In genomic region chr6:119396309-119396634, GRCm38 (mm10) we compare ENCODE assay signal across 8 mouse cellular contexts. TPM values are rescaled to one million over a fixed set of nuclear protein-coding genes. Genes with fewer than 3 reads are reported as not detected.
DNase-seq lines count a peak whose midpoint lies in the region; ATAC-seq and TF ChIP-seq lines count a peak whose summit lies in the region.

No protein-coding gene starts in this region.

- no peak for ATAC-seq in heart, embryonic 11.5 days (replicated peaks; ENCODE audit: insufficient number of reproducible peaks, low FRiP score, low TSS enrichment)
- ATAC-seq in liver, postnatal 0 days = peak; percentile 88

- no peaks in the 10 kb centered on the region for H3K9me3 ChIP-seq in heart, embryonic 11.5 days (replicated peaks; ENCODE audit: control insufficient read depth, low read length)
- H3K9me3 ChIP-seq in liver, postnatal 0 days (ENCODE audit: low read length) = no peaks in the 10 kb centered on the region
- no peaks in the 10 kb centered on the region for H3K9me3 ChIP-seq in forebrain, embryonic 10.5 days

- no peak overlapping the region for H3K4me3 ChIP-seq in heart, embryonic 11.5 days (ENCODE audit: low read depth, low read length)
- H3K4me3 ChIP-seq in liver, postnatal 0 days (ENCODE audit: low read depth, low read length) = no peak overlapping the region
- no peak overlapping the region for H3K4me3 ChIP-seq in forebrain, embryonic 10.5 days

- no peak for TF ChIP-seq CTCF in liver, postnatal 0 days (IDR thresholded peaks at IDR 0.05; ENCODE audit: low read depth)

- H3K4me2 ChIP-seq in heart, embryonic 11.5 days = no peak overlapping the region
- peak overlapping the region; percentile 42 for H3K4me2 ChIP-seq in liver, postnatal 0 days (ENCODE audit: low read depth, low read length)

- H3K4me1 ChIP-seq in heart, embryonic 11.5 days (ENCODE audit: control insufficient read depth, insufficient read depth, low read length) = peaks cover 4% of the 10 kb centered on the region
- peaks cover 30% of the 10 kb centered on the region for H3K4me1 ChIP-seq in liver, postnatal 0 days (ENCODE audit: insufficient read depth)
- no peaks in the 10 kb centered on the region for H3K4me1 ChIP-seq in forebrain, embryonic 10.5 days

- TF ChIP-seq EP300 in liver, postnatal 0 days (IDR thresholded peaks at IDR 0.05; ENCODE audit: low read depth) = 0 out of 2 replicates have a peak, but pooled peaks have one; percentile 10

- H3K27me3 ChIP-seq in heart, embryonic 11.5 days (ENCODE audit: control insufficient read depth, insufficient read depth, low read length) = no peaks in the 10 kb centered on the region
- no peaks in the 10 kb centered on the region for H3K27me3 ChIP-seq in liver, postnatal 0 days (ENCODE audit: insufficient read depth, low read length)
- no peaks in the 10 kb centered on the region for H3K27me3 ChIP-seq in forebrain, embryonic 10.5 days (ENCODE audit: poor library complexity, severe bottlenecking)

- no peak overlapping the region for H3K9ac ChIP-seq in heart, embryonic 11.5 days (ENCODE audit: low read depth, low read length)
- 0 out of 2 replicates have a peak overlapping the region, but pooled peaks have one; percentile 4 for H3K9ac ChIP-seq in liver, postnatal 0 days (replicated peaks)

- 41% methylated on average over 5 of the region's 5 CpGs for WGBS in heart, embryonic 11.5 days (ENCODE audit: insufficient replicate concordance)
- 16% methylated on average over 5 of the region's 5 CpGs for WGBS in liver, postnatal 0 days (ENCODE audit: insufficient replicate concordance)
- WGBS in forebrain, embryonic 10.5 days = 89% methylated on average over 5 of the region's 5 CpGs

- H3K36me3 ChIP-seq in heart, embryonic 11.5 days (ENCODE audit: control insufficient read depth, insufficient read depth, low read length) = no peaks in the 10 kb centered on the region
- H3K36me3 ChIP-seq in liver, postnatal 0 days (replicated peaks; ENCODE audit: insufficient read depth, low read length) = no peaks in the 10 kb centered on the region; the same call in 1 of the 2 replicates
- no peaks in the 10 kb centered on the region for H3K36me3 ChIP-seq in forebrain, embryonic 10.5 days (replicated peaks)

- no peak overlapping the region for H3K27ac ChIP-seq in heart, embryonic 11.5 days (ENCODE audit: low read depth, low read length)
- H3K27ac ChIP-seq in liver, postnatal 0 days (ENCODE audit: low read depth) = peak overlapping the region; percentile 73
- H3K27ac ChIP-seq in forebrain, embryonic 10.5 days = no peak overlapping the region

- intact Hi-C loops in heart, postnatal 10 days (cut with DNase I) = no loop called here

- DNase-seq in heart, adult 11 months = peak; percentile 99
- DNase-seq in adrenal gland, postnatal 36 days = peak; percentile 89 to 93
- DNase-seq in heart, postnatal 10 days = peak; percentile 78 to 84
- peak; percentile 80 for DNase-seq in liver, postnatal 0 days
- DNase-seq in spleen, postnatal 10 days (ENCODE audit: low spot score in 2 of 2) = peak; percentile 23 to 63
- no peak for DNase-seq in cerebellum, postnatal 25 days
- DNase-seq in forebrain, embryonic 10.5 days (ENCODE audit: extremely low spot score, low spot score) = no peak

RNA-seq across cellular contexts. Expression of gene Adipor2, which starts 21.2 kb away (rescaled TPM):
- polyA plus RNA-seq in heart, embryonic 11.5 days (2014; fragmentation: Nextera tagmentation; extraction: Ambion mirVana) = 11.5 and 22.6 TPM in 2 replicates
- 100 to 1,000 TPM; 200 to 209 TPM for total RNA-seq in adrenal gland, postnatal 36 days (2021)
- total RNA-seq in heart, postnatal 10 days (2021) = 10 to 100 TPM; 59.0 to 61.0 TPM
- polyA plus RNA-seq in liver, postnatal 0 days (2015; fragmentation: Nextera tagmentation; extraction: Ambion mirVana) = 53.9 and 58.6 TPM in 2 replicates
- 37.1 and 38.8 TPM in 2 replicates for polyA plus RNA-seq in forebrain, embryonic 10.5 days (2016; fragmentation: Nextera tagmentation; extraction: Ambion mirVana)

Comparison
In these comparisons a context has a peak if more than half of its experiments do, and no peak if none do; other contexts are left out.
1. DNase-seq: peak in heart, adult 11 months (single experiment), adrenal gland, postnatal 36 days (2 of 2), heart, postnatal 10 days (2 of 2), liver, postnatal 0 days (single experiment) and spleen, postnatal 10 days (2 of 2); none in cerebellum, postnatal 25 days (0 of 2) and forebrain, embryonic 10.5 days (single experiment).